Mouse (Mus musculus): Measurements from ENCODE around the gene Cxcl17.
"Not testable (repeated sequence)": the region's sequence is repeated elsewhere in the genome, so short reads cannot be mapped to it uniquely, and the experiment has no call there.

Cxcl17 gene

GRCm38 (mm10) chr7:25424429-25424828 is 11.7 kb upstream of the Cxcl17 start:
- peak; percentile 85 for DNase-seq

- no peak for DNase-seq
These were observed 9.7 kb upstream of the Cxcl17 start for GRCm38 (mm10) chr7:25422286-25422841.

GRCm38 (mm10) chr7:25419943-25420342 is 7.3 kb upstream of the Cxcl17 start:
- DNase-seq, result no peak

- DNase-seq, result no peak
These were observed 6.8 kb upstream of the Cxcl17 start for GRCm38 (mm10) chr7:25419536-25419935.

- DNase-seq, result peak; percentile 66
These were observed 4.9 kb upstream of the Cxcl17 start for GRCm38 (mm10) chr7:25417597-25417996.

- no peak for DNase-seq
These were observed 825 bp downstream of the Cxcl17 start for GRCm38 (mm10) chr7:25411861-25412260.

- no peak for DNase-seq
These were observed 1.6 kb downstream of the Cxcl17 start for GRCm38 (mm10) chr7:25410969-25411615.

GRCm38 (mm10) chr7:25409114-25409760 is 3.4 kb downstream of the Cxcl17 start:
- peak in 1 of 2 experiments; percentile 55 for DNase-seq

- no peak for DNase-seq
These were observed 6.2 kb downstream of the Cxcl17 start for GRCm38 (mm10) chr7:25406468-25406867.

GRCm38 (mm10) chr7:25402671-25403101 is 10.0 kb downstream of the Cxcl17 start:
- peak; percentile 65 to 79 for DNase-seq

GRCm38 (mm10) chr7:25401986-25402385 is 10.7 kb downstream of the Cxcl17 start:
- no peak for DNase-seq

GRCm38 (mm10) chr7:25401551-25401950 is 11.1 kb downstream of the Cxcl17 start:
- DNase-seq, result no peak

- DNase-seq, result not testable (repeated sequence)
These were observed 13.7 kb downstream of the Cxcl17 start for GRCm38 (mm10) chr7:25399028-25399427.

- no peak for DNase-seq
These were observed 14.1 kb downstream of the Cxcl17 start, which contains the start of gene Lipe for GRCm38 (mm10) chr7:25398610-25399009. Lipe (minus strand) TSS chr7:25398710.

- no peak for DNase-seq
These were observed 16.1 kb downstream of the Cxcl17 start for GRCm38 (mm10) chr7:25396621-25397020.

GRCm38 (mm10) chr7:25395558-25396521 is 16.8 kb downstream of the Cxcl17 start:
- DNase-seq, result peak; percentile 98

GRCm38 (mm10) chr7:25395186-25395557 is 17.5 kb downstream of the Cxcl17 start:
- DNase-seq, result no peak

- no peak for DNase-seq
These were observed 17.9 kb downstream of the Cxcl17 start for GRCm38 (mm10) chr7:25394754-25395153.

- no peak for DNase-seq
These were observed 19.1 kb downstream of the Cxcl17 start for GRCm38 (mm10) chr7:25393451-25394210.

- DNase-seq, result no peak
These were observed 19.8 kb downstream of the Cxcl17 start for GRCm38 (mm10) chr7:25392851-25393250.

GRCm38 (mm10) chr7:25391856-25392453 is 20.7 kb downstream of the Cxcl17 start:
- no peak for DNase-seq

- DNase-seq, result no peak
These were observed 21.7 kb downstream of the Cxcl17 start for GRCm38 (mm10) chr7:25390986-25391385.

Data from kidney, postnatal 4 days (tissue).